Mouse (Mus musculus) brown adipose tissue, adult 24 weeks (tissue): Measurements from ENCODE around the gene Bola1. TPM values are rescaled to one million over a fixed set of nuclear protein-coding genes. Genes with fewer than 3 reads are reported as not detected.

ENCODE experiments used
- H3K27ac ChIP-seq: fragments of 200-500 bp; replicated peaks from 2 replicates; pipeline ENCODE4 v1.5.1; 2012; ENCODE audit warnings: low read depth, mild to moderate bottlenecking, low read length
- H3K4me1 ChIP-seq: fragments of 200-500 bp; 2 replicates; pipeline ENCODE4 v1.6.1; 2012; ENCODE audit warnings: low read length, mixed read lengths; ENCODE audit not compliant: control insufficient read depth, insufficient read depth, insufficient read length
- H3K4me3 ChIP-seq: fragments of 200-500 bp; 2 replicates; pipeline ENCODE4 v1.5.1; 2012; ENCODE audit warnings: low read depth, mild to moderate bottlenecking, low read length, moderate library complexity; ENCODE audit not compliant: insufficient read depth
- polyA plus RNA-seq: library from polyadenylated mRNA; stranded (reverse); fragments of >200 nt; gene quantifications from 2 replicates; pipeline ENCODE4 v1.2.4, GENCODE M21; 2012; ENCODE audit not compliant: missing spikeins, insufficient read depth, insufficient read length

Gene Bola1
- polyA plus RNA-seq, 1 experiment, result 36.7 TPM

DNA sequence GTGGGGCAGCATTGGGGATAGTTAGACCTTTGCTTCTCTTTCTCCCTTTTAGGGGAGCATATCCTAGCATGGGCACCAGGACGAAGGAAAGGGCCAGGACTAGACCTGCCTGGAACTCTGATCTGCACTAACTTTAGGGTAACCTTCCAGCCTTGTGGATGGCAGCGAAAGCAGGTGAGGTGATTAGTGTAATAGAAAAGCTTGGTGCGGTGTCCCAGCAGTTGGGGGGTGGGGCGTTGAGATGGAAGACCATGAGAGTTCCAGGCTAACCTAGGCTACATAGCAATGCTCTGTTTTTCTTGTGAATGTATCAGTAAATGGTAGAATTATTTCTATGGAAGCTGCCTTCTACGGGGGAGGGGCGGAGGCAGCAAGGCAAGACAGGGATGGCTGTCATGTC lies 56.5 kb downstream of the Bola1 start:
- Histone ChIP-seq H3K4me3 (no peak overlapping the region), H3K27ac (no peak overlapping the region), H3K4me1 (peaks cover 8% of the 10 kb centered on the region)

- Histone ChIP-seq H3K27ac (peak within 1 kb of the TSS; percentile 59), H3K4me3 (peak within 1 kb of the TSS; percentile 70), H3K4me1 (peaks cover 8% of the 10 kb centered on the region)
Measured at GRCm38 (mm10) chr3:96161869-96162840, 57.4 kb downstream of the Bola1 start, which contains the start of gene Mtmr11. Mtmr11 (plus strand) TSS chr3:96162004.

DNA sequence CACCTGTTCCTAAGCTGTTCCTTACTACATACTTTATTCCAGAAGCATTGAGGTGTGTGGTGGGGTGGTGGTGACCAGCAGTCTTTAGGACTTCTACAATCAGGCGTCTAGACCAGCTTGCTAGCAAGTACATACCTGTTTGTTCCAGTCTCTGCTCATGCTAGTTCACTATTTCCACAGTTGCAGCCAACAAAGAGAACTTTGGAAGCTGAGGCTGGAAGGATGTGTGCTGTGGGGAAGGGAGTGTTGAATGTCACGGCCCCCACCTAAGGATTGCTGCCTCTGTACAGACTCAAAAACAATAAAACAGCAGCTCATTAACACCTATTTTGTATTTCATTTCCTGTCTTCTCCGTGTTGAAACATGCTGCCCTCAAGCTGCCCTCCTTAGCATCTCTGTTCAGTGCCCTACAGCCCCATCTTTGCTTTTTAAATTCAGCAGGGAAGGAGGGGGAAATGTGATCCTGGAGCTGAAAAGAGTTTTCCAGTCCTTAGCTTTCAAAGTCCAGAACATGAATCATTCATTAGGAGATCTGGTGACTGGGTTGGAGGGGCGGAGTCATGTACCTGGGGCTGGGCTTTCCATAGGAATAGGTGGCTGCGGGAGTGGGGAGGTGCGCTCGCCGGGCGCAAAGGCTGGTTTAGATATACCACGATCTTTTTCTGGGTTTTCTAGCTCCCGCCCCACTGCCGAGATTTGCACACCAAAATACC lies 58.5 kb downstream of the Bola1 start:
- H3K4me3 ChIP-seq, result peak overlapping the region; percentile 70
- peak overlapping the region; percentile 59 for H3K27ac ChIP-seq
- H3K4me1 ChIP-seq, result peaks cover 8% of the 10 kb centered on the region

DNA sequence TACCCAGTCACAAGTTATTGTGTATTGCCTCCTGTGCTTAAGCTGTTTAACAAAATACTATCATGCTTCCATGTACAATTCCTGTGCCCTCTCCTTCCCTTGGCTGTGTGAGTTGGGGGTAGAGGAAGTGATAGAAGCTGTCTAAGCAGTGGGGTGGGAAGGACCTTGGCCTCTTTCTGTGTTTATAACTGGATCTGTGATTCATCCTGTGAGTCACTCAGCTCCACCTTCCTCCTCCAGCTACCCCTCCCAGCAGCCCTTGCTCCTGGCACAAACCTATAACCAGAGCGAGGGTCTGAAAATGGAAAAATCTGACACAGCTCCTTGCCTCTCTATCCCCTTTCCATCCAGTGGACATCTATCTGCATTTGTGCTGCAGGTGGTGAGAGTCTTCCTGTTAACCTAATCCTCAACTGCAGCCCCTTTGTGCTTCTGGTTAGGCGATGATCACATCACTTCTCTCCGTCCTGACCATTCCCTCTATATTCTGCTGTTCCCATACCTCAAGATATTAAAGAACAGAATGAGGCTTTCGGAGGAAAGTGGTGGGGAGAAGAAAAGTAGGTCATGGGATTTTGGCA lies 59.2 kb downstream of the Bola1 start:
- peak overlapping the region; percentile 70 for H3K4me3 ChIP-seq
- H3K4me1 ChIP-seq, result peaks cover 8% of the 10 kb centered on the region
- H3K27ac ChIP-seq, result peak overlapping the region; percentile 59

DNA sequence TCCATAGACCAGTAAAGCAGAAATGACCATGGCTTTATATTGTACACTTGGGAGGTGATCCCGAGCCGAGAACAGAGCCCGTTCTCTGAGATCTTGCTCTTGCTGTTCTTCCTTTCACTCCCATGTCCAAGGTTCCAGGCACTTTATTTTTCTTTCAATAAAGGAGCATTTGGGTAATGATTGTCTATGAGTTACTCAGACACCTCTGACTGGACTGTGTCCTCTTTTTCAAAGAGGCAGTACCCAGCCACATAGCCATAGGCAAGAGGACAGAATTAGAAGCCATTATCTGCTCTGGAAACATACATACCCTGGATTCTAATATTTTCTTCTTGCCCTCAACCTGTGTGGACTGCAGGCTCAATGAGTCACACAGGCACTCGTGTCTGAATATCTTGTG lies 59.7 kb downstream of the Bola1 start:
- no peak overlapping the region for H3K4me3 ChIP-seq
- H3K4me1 ChIP-seq, result peaks cover 8% of the 10 kb centered on the region
- peak overlapping the region; percentile 41 for H3K27ac ChIP-seq

DNA sequence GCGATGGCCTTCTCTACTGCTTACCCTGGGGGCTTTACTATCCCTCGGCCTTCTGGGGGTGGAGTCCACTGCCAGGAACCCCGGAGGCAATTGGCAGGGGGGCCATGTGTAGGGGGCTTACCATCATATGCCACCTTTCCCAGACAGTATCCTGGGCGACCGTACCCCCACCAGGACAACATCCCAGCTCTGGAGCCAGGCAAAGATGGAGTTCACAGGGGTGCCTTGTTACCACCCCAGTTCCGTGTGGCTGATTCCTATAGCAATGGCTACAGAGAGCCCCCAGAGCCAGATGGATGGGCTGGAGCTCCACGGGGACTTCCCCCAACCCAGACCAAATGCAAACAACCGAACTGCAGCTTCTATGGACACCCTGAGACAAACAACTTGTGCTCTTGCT lies 64.0 kb downstream of the Bola1 start:
- Histone ChIP-seq H3K4me1 (peaks cover 2% of the 10 kb centered on the region; the same call in 1 of the 2 replicates), H3K4me3 (no peak overlapping the region), H3K27ac (no peak overlapping the region)

DNA sequence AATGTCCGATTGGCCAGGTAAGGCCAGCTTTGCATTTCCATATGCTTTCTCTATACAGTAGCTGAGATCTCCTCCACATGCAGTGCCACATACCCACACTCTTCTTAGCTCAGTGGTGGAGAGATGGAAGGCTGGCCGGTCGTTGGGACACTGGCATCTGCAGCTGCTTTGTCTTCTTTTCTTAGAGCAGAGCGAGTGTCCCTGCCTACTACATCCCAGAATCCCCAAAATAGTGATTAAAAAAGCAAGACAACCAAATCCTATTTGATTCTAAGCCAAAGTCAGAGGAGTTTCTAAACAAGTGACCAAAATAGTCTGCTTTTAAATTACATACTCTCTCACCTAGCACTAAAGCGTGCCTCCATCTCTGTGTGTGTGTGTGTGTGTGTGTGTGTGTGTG lies 66.9 kb downstream of the Bola1 start:
- Histone ChIP-seq H3K4me1 (no peaks in the 10 kb centered on the region), H3K27ac (no peak overlapping the region), H3K4me3 (no peak overlapping the region)

DNA sequence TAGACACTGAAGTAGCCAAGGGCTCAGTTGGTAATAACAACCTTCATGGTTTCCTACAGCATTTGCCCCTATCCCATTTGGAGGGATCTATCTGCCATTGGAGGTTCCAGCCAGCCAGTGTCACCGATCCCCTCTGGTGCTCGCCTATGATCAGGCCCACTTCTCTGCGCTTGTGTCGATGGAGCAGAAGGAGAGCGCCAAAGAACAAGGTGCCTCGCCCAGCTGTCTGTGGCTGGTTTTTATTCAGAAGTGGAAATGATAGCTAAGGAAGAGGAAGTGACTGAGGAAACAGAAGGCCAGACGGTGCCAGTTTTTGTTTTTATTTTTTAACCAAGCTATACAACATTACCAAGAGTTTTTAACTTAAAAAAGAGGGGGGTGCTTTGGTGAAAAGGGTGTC lies 67.7 kb downstream of the Bola1 start:
- no peak overlapping the region for H3K27ac ChIP-seq

GRCm38 (mm10) chr3:96147950-96148349 lies 71.6 kb downstream of the Bola1 start:
- no peak overlapping the region for H3K27ac ChIP-seq
- no peak overlapping the region for H3K4me3 ChIP-seq
- no peaks in the 10 kb centered on the region for H3K4me1 ChIP-seq

More for the DNA sequence above, 67.7 kb downstream of the Bola1 start:
- H3K4me3 ChIP-seq, result no peak overlapping the region
- no peaks in the 10 kb centered on the region for H3K4me1 ChIP-seq

Other genes with a start within 250 kb of the Bola1 start
- 8.8 and 13.9 TPM in 2 replicates for gene Plekho1, start 223.7 kb downstream of the Bola1 start, polyA plus RNA-seq
- 16.6 and 23.7 TPM in 2 replicates for gene Vps45, start 161.2 kb downstream of the Bola1 start, polyA plus RNA-seq
- 6.9 and 8.3 TPM in 2 replicates for gene Otud7b, start 115.2 kb downstream of the Bola1 start, polyA plus RNA-seq
- 2.8 and 2.9 TPM in 2 replicates for gene Mtmr11, start 57.7 kb downstream of the Bola1 start, polyA plus RNA-seq
- gene Sf3b4, start 47.4 kb downstream of the Bola1 start, polyA plus RNA-seq, result 11.4 and 13.6 TPM in 2 replicates
- gene Sv2a, start 38.6 kb downstream of the Bola1 start, polyA plus RNA-seq, result not detected in 2 replicates
- not detected in 2 replicates for gene Hist2h2ab, start 156 bp upstream of the Bola1 start, polyA plus RNA-seq
- not detected in 2 replicates for gene Hist2h2ac, start 1.2 kb upstream of the Bola1 start, polyA plus RNA-seq
- gene Hist2h2be, start 1.4 kb upstream of the Bola1 start, polyA plus RNA-seq, result 13.2 and 16.0 TPM in 2 replicates
- 3.3 and 5.7 TPM in 2 replicates for gene Hist2h3c2, start 19.4 kb upstream of the Bola1 start, polyA plus RNA-seq
- gene Hist2h2aa2, start 20.6 kb upstream of the Bola1 start, polyA plus RNA-seq, result 115 and 122 TPM in 2 replicates
- not detected in 2 replicates for gene Hist2h2aa1, start 25.8 kb upstream of the Bola1 start, polyA plus RNA-seq
- gene Hist2h3c1, start 27.0 kb upstream of the Bola1 start, polyA plus RNA-seq, result not detected in 2 replicates
- gene Hist2h4, start 43.6 kb upstream of the Bola1 start, polyA plus RNA-seq, result 0.83 and 1.6 TPM in 2 replicates
- not detected in 2 replicates for gene Hist2h3b, start 48.9 kb upstream of the Bola1 start, polyA plus RNA-seq
- gene Hist2h2bb, start 50.0 kb upstream of the Bola1 start, polyA plus RNA-seq, result not detected in 2 replicates
- gene Fcgr1, start 74.3 kb upstream of the Bola1 start, polyA plus RNA-seq, result 1.3 and 2.1 TPM in 2 replicates
- gene BC107364, start 232.6 kb upstream of the Bola1 start, polyA plus RNA-seq, result not detected in 2 replicates